Mouse (Mus musculus) lung, postnatal 0 days (tissue): Measurements from ENCODE around the gene Cdh12. TPM values are rescaled to one million over a fixed set of nuclear protein-coding genes. Genes with fewer than 3 reads are reported as not detected.
A peak's percentile ranks its signal among the peaks of the same experiment; 100 is the strongest.
"Not testable (repeated sequence)": the region's sequence is repeated elsewhere in the genome, so short reads cannot be mapped to it uniquely, and the experiment has no call there.

ENCODE experiments used
- ATAC-seq: fragments of 200-750 bp; cut with Nextera tagmentation; 2 replicates; pipeline ENCODE4 v1.8.0; 2017; ENCODE audit warnings: moderate library complexity
- DNase-seq: peaks from one replicate; pipeline ENCODE4 v3.0.0-alpha.2; 2016; ENCODE audit warnings: low spot score
- H3K27ac ChIP-seq: fragments of 300-500 bp; sonication (generic); 2 replicates; pipeline ENCODE4 v1.5.1; 2014; ENCODE audit warnings: antibody characterized with exemption, mild to moderate bottlenecking, low read length, mixed read lengths
- H3K27me3 ChIP-seq: fragments of 300-500 bp; sonication (generic); replicated peaks from 2 replicates; pipeline ENCODE4 v1.6.1; 2014; ENCODE audit warnings: low read length, mixed read lengths; ENCODE audit not compliant: insufficient read depth
- H3K36me3 ChIP-seq: fragments of 300-500 bp; sonication (generic); 2 replicates; pipeline ENCODE4 v1.6.1; 2014; ENCODE audit warnings: low read length, mixed read lengths; ENCODE audit not compliant: insufficient read depth
- H3K4me1 ChIP-seq: fragments of 300-500 bp; sonication (generic); 2 replicates; pipeline ENCODE4 v1.6.1; 2014; ENCODE audit warnings: antibody characterized with exemption, low read depth, low read length, mixed read lengths; ENCODE audit not compliant: insufficient read depth
- H3K4me2 ChIP-seq: fragments of 300-500 bp; sonication (generic); replicated peaks from 2 replicates; pipeline ENCODE4 v1.6.1; 2014; ENCODE audit warnings: low read depth, mild to moderate bottlenecking, low read length, moderate library complexity, mixed read lengths
- H3K4me3 ChIP-seq: fragments of 300-500 bp; sonication (generic); 2 replicates; pipeline ENCODE4 v1.5.1; 2014; ENCODE audit warnings: low read depth, low read length
- H3K9ac ChIP-seq: fragments of 300-500 bp; sonication (generic); replicated peaks from 2 replicates; pipeline ENCODE4 v1.6.1; 2014; ENCODE audit warnings: low read depth, mild to moderate bottlenecking
- H3K9me3 ChIP-seq: fragments of 300-500 bp; sonication (generic); 2 replicates; pipeline ENCODE4 v1.6.1; 2016; ENCODE audit warnings: low read length, mixed read lengths
- CTCF ChIP-seq: IDR thresholded peaks from 2 replicates; pipeline ENCODE4 v1.5.1; 2016; ENCODE audit warnings: antibody characterized with exemption, mild to moderate bottlenecking
- EP300 ChIP-seq: IDR thresholded peaks from 2 replicates; pipeline ENCODE4 v1.6.1; 2016; ENCODE audit warnings: antibody characterized with exemption, mild to moderate bottlenecking, control low read depth
- WGBS: fragments of 180-500 bp; shearing (Covaris S2); extraction: QIAGEN DNeasy Blood & Tissue Kit; methylation state at CpG from one replicate; pipeline ENCODE4 v1.1.7; 2014; 5-methylcytosine and 5-hydroxymethylcytosine counted together
- polyA plus RNA-seq: library from polyadenylated mRNA; unstranded; fragments of >200 nt; fragmentation: Nextera tagmentation; extraction: Ambion mirVana; gene quantifications from 2 replicates; pipeline ENCODE4 v1.2.1, GENCODE M21; 2015

The Cdh12 gene
- polyA plus RNA-seq, 1 experiment from 2014 or later = not detected

- no peak for TF ChIP-seq CTCF
- no peak for TF ChIP-seq EP300
- Histone ChIP-seq H3K9me3 (no peaks in the 10 kb centered on the region), H3K36me3 (no peaks in the 10 kb centered on the region), H3K4me3 (peak overlapping the region; percentile 12; the same call in 1 of the 2 replicates), H3K27me3 (no peaks in the 10 kb centered on the region), H3K27ac (no peak overlapping the region), H3K9ac (no peak overlapping the region), H3K4me2 (peak overlapping the region; percentile 27; the same call in 1 of the 2 replicates), H3K4me1 (no peaks in the 10 kb centered on the region)
- peak; percentile 10 for DNase-seq
- WGBS = 21% methylated on average over 11 of the region's 11 CpGs
- no peak for ATAC-seq
These were observed 660.2 kb downstream of the Cdh12 start for GRCm38 (mm10) chr15:21109009-21109841.

- TF ChIP-seq EP300 (no peak), CTCF (no peak)
- 64% methylated on average over 4 of the region's 4 CpGs for WGBS
- no peak overlapping the region for H3K4me2 ChIP-seq
- no peaks in the 10 kb centered on the region for H3K36me3 ChIP-seq
- no peak for DNase-seq
- no peak overlapping the region for H3K27ac ChIP-seq
- no peak overlapping the region for H3K9ac ChIP-seq
- H3K9me3 ChIP-seq = no peaks in the 10 kb centered on the region
- H3K4me3 ChIP-seq = no peak overlapping the region
- ATAC-seq = no peak
- H3K27me3 ChIP-seq = no peaks in the 10 kb centered on the region
- no peaks in the 10 kb centered on the region for H3K4me1 ChIP-seq
These were observed 660.9 kb downstream of the Cdh12 start for GRCm38 (mm10) chr15:21109889-21110500.

- Histone ChIP-seq H3K27me3 (no peaks in the 10 kb centered on the region), H3K9ac (no peak overlapping the region), H3K27ac (no peak overlapping the region), H3K4me3 (no peak overlapping the region), H3K4me2 (peak overlapping the region; percentile 15; the same call in 1 of the 2 replicates), H3K9me3 (no peaks in the 10 kb centered on the region), H3K36me3 (no peaks in the 10 kb centered on the region), H3K4me1 (no peaks in the 10 kb centered on the region)
- no peak for ATAC-seq
- TF ChIP-seq CTCF (no peak), EP300 (no peak)
- WGBS = 20% methylated on average over 23 of the region's 23 CpGs
- no peak for DNase-seq
These were observed 662.0 kb downstream of the Cdh12 start for GRCm38 (mm10) chr15:21110874-21111603.

GRCm38 (mm10) chr15:21114775-21115174 lies 665.7 kb downstream of the Cdh12 start:
- no CpG with 5 or more reads among the region's 2 CpGs for WGBS
- H3K27ac ChIP-seq, H3K4me3 ChIP-seq, ATAC-seq, H3K4me1 ChIP-seq, H3K9me3 ChIP-seq, H3K4me2 ChIP-seq, H3K9ac ChIP-seq, H3K36me3 ChIP-seq, H3K27me3 ChIP-seq: not testable (repeated sequence)
- peak; percentile 16 for DNase-seq

GRCm38 (mm10) chr15:21130660-21131059 lies 681.6 kb downstream of the Cdh12 start:
- Histone ChIP-seq H3K36me3 (no peaks in the 10 kb centered on the region), H3K27ac (no peak overlapping the region), H3K4me2 (no peak overlapping the region), H3K9me3 (no peaks in the 10 kb centered on the region), H3K9ac (no peak overlapping the region), H3K27me3 (no peaks in the 10 kb centered on the region), H3K4me1 (no peaks in the 10 kb centered on the region), H3K4me3 (no peak overlapping the region)
- DNase-seq (no peak), ATAC-seq (no peak)
- TF ChIP-seq EP300 = no peak
- no peak for TF ChIP-seq CTCF

- no peaks in the 10 kb centered on the region for H3K27me3 ChIP-seq
- ATAC-seq (no peak), DNase-seq (no peak)
- no peak overlapping the region for H3K27ac ChIP-seq
- no peaks in the 10 kb centered on the region for H3K36me3 ChIP-seq
- H3K9ac ChIP-seq = no peak overlapping the region
- no peak for TF ChIP-seq CTCF
- TF ChIP-seq EP300 = no peak
- no peak overlapping the region for H3K4me3 ChIP-seq
- no peaks in the 10 kb centered on the region for H3K9me3 ChIP-seq
- H3K4me2 ChIP-seq = no peak overlapping the region
- H3K4me1 ChIP-seq = no peaks in the 10 kb centered on the region
These were observed 683.9 kb downstream of the Cdh12 start for GRCm38 (mm10) chr15:21132999-21133398.
